Mouse (Mus musculus): ENCODE results near the gene Fh1.

Fh1 gene

DNA sequence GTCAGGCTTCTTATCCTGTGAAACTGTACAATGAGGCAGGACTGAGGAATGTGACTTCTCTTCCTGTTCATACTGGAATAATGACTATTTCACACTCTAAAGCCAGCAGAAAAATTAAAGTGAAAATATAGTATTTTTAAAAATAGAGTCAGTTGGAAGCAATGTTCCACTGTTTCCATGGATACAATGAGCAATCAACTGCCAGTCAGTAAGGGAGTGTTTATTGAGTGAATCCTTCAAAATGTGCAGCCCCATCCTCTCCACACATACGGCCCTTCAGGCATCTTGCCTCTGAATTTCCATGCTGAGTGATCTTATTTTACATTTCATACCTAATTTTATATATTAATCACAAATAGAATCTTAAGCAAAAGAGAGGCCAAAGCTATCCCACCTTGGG is 74.8 kb downstream of the Fh1 start:
- in situ Hi-C loops (cut with MboI; ENCODE audit: low sequenced_read_pairs): no loop called here

Measured in CH12F3 (cell line).